Mouse (Mus musculus): ENCODE data around the gene Tmem178b.

DNA sequence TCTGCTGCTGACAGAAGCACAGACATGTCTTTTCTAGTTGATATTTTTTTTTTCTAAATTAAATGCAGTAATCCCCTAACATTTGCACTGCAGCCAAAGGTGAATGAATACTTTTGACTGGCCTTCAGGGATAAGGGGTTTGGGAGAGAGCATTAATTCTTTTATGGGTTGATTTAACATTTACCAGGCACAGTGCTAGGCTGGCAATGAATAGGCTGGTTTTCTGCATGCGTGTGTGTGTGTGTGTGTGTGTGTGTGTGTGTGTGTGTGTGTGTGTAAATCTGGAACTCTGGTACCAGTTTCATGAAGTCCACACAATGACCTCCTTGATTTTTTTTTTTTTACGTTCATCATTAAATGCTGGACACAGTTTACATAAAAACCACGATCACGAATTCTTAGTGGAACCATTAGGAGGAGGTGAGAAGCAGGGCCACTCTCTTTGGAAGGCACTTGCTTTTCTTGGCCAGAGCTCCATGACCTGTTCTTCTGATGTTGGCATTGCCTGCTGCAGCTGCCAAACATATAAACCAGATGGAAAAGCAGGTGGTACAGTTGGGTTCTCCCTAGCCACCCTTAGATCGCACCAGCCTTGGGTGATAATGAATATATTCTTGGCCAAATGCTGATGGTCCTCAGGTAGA lies 203.7 kb downstream of the Tmem178b start:
- TF ChIP-seq POLR2A (IDR thresholded peaks at IDR 0.05; ENCODE audit: insufficient read length, low read depth) (no peak), MYOG (IDR thresholded peaks at IDR 0.05; ENCODE audit: control insufficient read depth in 1 of 3, insufficient read depth in 1 of 3, insufficient read length in 2 of 3, low read depth in 2 of 3) (no peak), E2F4 (IDR thresholded peaks at IDR 0.05; ENCODE audit: insufficient read depth) (no peak), TCF3 (IDR thresholded peaks at IDR 0.05; ENCODE audit: insufficient read length, low read depth) (no peak), POLR2AphosphoS2 (IDR thresholded peaks at IDR 0.05; ENCODE audit: insufficient read length, low read depth) (no peak), CEBPB (IDR thresholded peaks at IDR 0.05; ENCODE audit: insufficient read depth, poor library complexity, severe bottlenecking) (no peak)

Data from myocyte (in vitro differentiated cells).